Mouse (Mus musculus): ENCODE data around the gene Tcf12. TPM values are rescaled to one million over a fixed set of nuclear protein-coding genes. Genes with fewer than 3 reads are reported as not detected.

Gene Tcf12
- polyA plus RNA-seq, 1 experiment from 2014 or later: 230 TPM

- no peak for ATAC-seq (replicated peaks; ENCODE audit: insufficient number of reproducible peaks, low FRiP score, low TSS enrichment, low read depth)
- H3K27ac ChIP-seq (replicated peaks; ENCODE audit: low read depth, low read length): no peak overlapping the region
- 80% methylated on average over 5 of the region's 5 CpGs for WGBS
These were observed 281.3 kb downstream of the Tcf12 start for GRCm38 (mm10) chr9:71830365-71830764.

GRCm38 (mm10) chr9:71829753-71830152 lies 281.9 kb downstream of the Tcf12 start:
- H3K27me3 ChIP-seq (ENCODE audit: control insufficient read depth, insufficient read depth, low read length): no peaks in the 10 kb centered on the region
- H3K4me2 ChIP-seq (ENCODE audit: low read depth, low read length): no peak overlapping the region
- H3K27ac ChIP-seq (replicated peaks; ENCODE audit: low read depth, low read length): no peak overlapping the region
- H3K36me3 ChIP-seq (replicated peaks; ENCODE audit: control insufficient read depth, insufficient read depth, low read depth, low read length): no peaks in the 10 kb centered on the region
- no peaks in the 10 kb centered on the region for H3K9me3 ChIP-seq (replicated peaks; ENCODE audit: control insufficient read depth, low read length)
- ATAC-seq (replicated peaks; ENCODE audit: insufficient number of reproducible peaks, low FRiP score, low TSS enrichment, low read depth) (no peak), DNase-seq (ENCODE audit: low spot score) (no peak)
- no peaks in the 10 kb centered on the region for H3K4me1 ChIP-seq (ENCODE audit: control insufficient read depth, insufficient read depth, low read length)
- no peak overlapping the region for H3K9ac ChIP-seq (replicated peaks; ENCODE audit: low read length)
- WGBS: 74% methylated on average over 3 of the region's 3 CpGs
- no peak overlapping the region for H3K4me3 ChIP-seq (ENCODE audit: low read depth, low read length)

More at GRCm38 (mm10) chr9:71830365-71830764, 281.3 kb downstream of the Tcf12 start:
- no peak overlapping the region for H3K9ac ChIP-seq (replicated peaks; ENCODE audit: low read length)
- H3K4me2 ChIP-seq (ENCODE audit: low read depth, low read length): no peak overlapping the region
- no peak overlapping the region for H3K4me3 ChIP-seq (ENCODE audit: low read depth, low read length)
- H3K4me1 ChIP-seq (ENCODE audit: control insufficient read depth, insufficient read depth, low read length): no peaks in the 10 kb centered on the region
- no peaks in the 10 kb centered on the region for H3K27me3 ChIP-seq (ENCODE audit: control insufficient read depth, insufficient read depth, low read length)
- H3K36me3 ChIP-seq (replicated peaks; ENCODE audit: control insufficient read depth, insufficient read depth, low read depth, low read length): no peaks in the 10 kb centered on the region
- no peak for DNase-seq (ENCODE audit: low spot score)
- H3K9me3 ChIP-seq (replicated peaks; ENCODE audit: control insufficient read depth, low read length): no peaks in the 10 kb centered on the region

- Histone ChIP-seq H3K9ac (replicated peaks; ENCODE audit: low read length) (no peak overlapping the region), H3K36me3 (replicated peaks; ENCODE audit: control insufficient read depth, insufficient read depth, low read depth, low read length) (no peaks in the 10 kb centered on the region), H3K9me3 (replicated peaks; ENCODE audit: control insufficient read depth, low read length) (no peaks in the 10 kb centered on the region), H3K27me3 (ENCODE audit: control insufficient read depth, insufficient read depth, low read length) (no peaks in the 10 kb centered on the region), H3K4me3 (ENCODE audit: low read depth, low read length) (no peak overlapping the region), H3K4me1 (ENCODE audit: control insufficient read depth, insufficient read depth, low read length) (no peaks in the 10 kb centered on the region), H3K27ac (replicated peaks; ENCODE audit: low read depth, low read length) (no peak overlapping the region), H3K4me2 (ENCODE audit: low read depth, low read length) (no peak overlapping the region)
- 33% methylated on average over 6 of the region's 6 CpGs for WGBS
- ATAC-seq (replicated peaks; ENCODE audit: insufficient number of reproducible peaks, low FRiP score, low TSS enrichment, low read depth) (no peak), DNase-seq (ENCODE audit: low spot score) (no peak)
These were observed 282.5 kb downstream of the Tcf12 start for GRCm38 (mm10) chr9:71829137-71829536.

GRCm38 (mm10) chr9:71827371-71827770 lies 284.3 kb downstream of the Tcf12 start:
- H3K4me2 ChIP-seq (ENCODE audit: low read depth, low read length): no peak overlapping the region
- no peaks in the 10 kb centered on the region for H3K36me3 ChIP-seq (replicated peaks; ENCODE audit: control insufficient read depth, insufficient read depth, low read depth, low read length)
- no peak overlapping the region for H3K27ac ChIP-seq (replicated peaks; ENCODE audit: low read depth, low read length)
- H3K9ac ChIP-seq (replicated peaks; ENCODE audit: low read length): no peak overlapping the region
- ATAC-seq (replicated peaks; ENCODE audit: insufficient number of reproducible peaks, low FRiP score, low TSS enrichment, low read depth) (no peak), DNase-seq (ENCODE audit: low spot score) (no peak)
- H3K4me1 ChIP-seq (ENCODE audit: control insufficient read depth, insufficient read depth, low read length): no peaks in the 10 kb centered on the region
- H3K27me3 ChIP-seq (ENCODE audit: control insufficient read depth, insufficient read depth, low read length): no peaks in the 10 kb centered on the region
- H3K9me3 ChIP-seq (replicated peaks; ENCODE audit: control insufficient read depth, low read length): no peaks in the 10 kb centered on the region
- WGBS: 93% methylated on average over 5 of the region's 5 CpGs
- H3K4me3 ChIP-seq (ENCODE audit: low read depth, low read length): no peak overlapping the region

GRCm38 (mm10) chr9:71826040-71826525 lies 285.6 kb downstream of the Tcf12 start:
- H3K4me2 ChIP-seq (ENCODE audit: low read depth, low read length): no peak overlapping the region
- 75% methylated on average over 12 of the region's 12 CpGs for WGBS
- no peak for DNase-seq (ENCODE audit: low spot score)

GRCm38 (mm10) chr9:71822003-71822402 lies 289.7 kb downstream of the Tcf12 start:
- H3K9me3 ChIP-seq (replicated peaks; ENCODE audit: control insufficient read depth, low read length): no peaks in the 10 kb centered on the region
- H3K27ac ChIP-seq (replicated peaks; ENCODE audit: low read depth, low read length): no peak overlapping the region
- no peak overlapping the region for H3K4me3 ChIP-seq (ENCODE audit: low read depth, low read length)
- H3K4me1 ChIP-seq (ENCODE audit: control insufficient read depth, insufficient read depth, low read length): no peaks in the 10 kb centered on the region
- DNase-seq (ENCODE audit: low spot score) (no peak), ATAC-seq (replicated peaks; ENCODE audit: insufficient number of reproducible peaks, low FRiP score, low TSS enrichment, low read depth) (no peak)
- 95% methylated on average over 3 of the region's 3 CpGs for WGBS
- H3K36me3 ChIP-seq (replicated peaks; ENCODE audit: control insufficient read depth, insufficient read depth, low read depth, low read length): no peaks in the 10 kb centered on the region
- H3K9ac ChIP-seq (replicated peaks; ENCODE audit: low read length): no peak overlapping the region
- no peaks in the 10 kb centered on the region for H3K27me3 ChIP-seq (ENCODE audit: control insufficient read depth, insufficient read depth, low read length)
- H3K4me2 ChIP-seq (ENCODE audit: low read depth, low read length): no peak overlapping the region

More at GRCm38 (mm10) chr9:71826040-71826525, 285.6 kb downstream of the Tcf12 start:
- ATAC-seq (replicated peaks; ENCODE audit: insufficient number of reproducible peaks, low FRiP score, low TSS enrichment, low read depth): no peak
- Histone ChIP-seq H3K9me3 (replicated peaks; ENCODE audit: control insufficient read depth, low read length) (no peaks in the 10 kb centered on the region), H3K27me3 (ENCODE audit: control insufficient read depth, insufficient read depth, low read length) (no peaks in the 10 kb centered on the region), H3K27ac (replicated peaks; ENCODE audit: low read depth, low read length) (no peak overlapping the region), H3K9ac (replicated peaks; ENCODE audit: low read length) (no peak overlapping the region), H3K4me3 (ENCODE audit: low read depth, low read length) (no peak overlapping the region), H3K36me3 (replicated peaks; ENCODE audit: control insufficient read depth, insufficient read depth, low read depth, low read length) (no peaks in the 10 kb centered on the region), H3K4me1 (ENCODE audit: control insufficient read depth, insufficient read depth, low read length) (no peaks in the 10 kb centered on the region)

GRCm38 (mm10) chr9:71818453-71818852 lies 293.2 kb downstream of the Tcf12 start:
- DNase-seq (ENCODE audit: low spot score) (no peak), ATAC-seq (replicated peaks; ENCODE audit: insufficient number of reproducible peaks, low FRiP score, low TSS enrichment, low read depth) (no peak)
- Histone ChIP-seq H3K9me3 (replicated peaks; ENCODE audit: control insufficient read depth, low read length) (no peaks in the 10 kb centered on the region), H3K4me3 (ENCODE audit: low read depth, low read length) (no peak overlapping the region), H3K27me3 (ENCODE audit: control insufficient read depth, insufficient read depth, low read length) (no peaks in the 10 kb centered on the region), H3K27ac (replicated peaks; ENCODE audit: low read depth, low read length) (no peak overlapping the region), H3K4me2 (ENCODE audit: low read depth, low read length) (no peak overlapping the region), H3K36me3 (replicated peaks; ENCODE audit: control insufficient read depth, insufficient read depth, low read depth, low read length) (no peaks in the 10 kb centered on the region), H3K9ac (replicated peaks; ENCODE audit: low read length) (no peak overlapping the region), H3K4me1 (ENCODE audit: control insufficient read depth, insufficient read depth, low read length) (no peaks in the 10 kb centered on the region)
- 91% methylated on average over 7 of the region's 7 CpGs for WGBS

GRCm38 (mm10) chr9:71816121-71816520 lies 295.6 kb downstream of the Tcf12 start:
- DNase-seq (ENCODE audit: low spot score): no peak

More at GRCm38 (mm10) chr9:71816121-71816520, 295.6 kb downstream of the Tcf12 start:
- Histone ChIP-seq H3K27me3 (ENCODE audit: control insufficient read depth, insufficient read depth, low read length) (no peaks in the 10 kb centered on the region), H3K27ac (replicated peaks; ENCODE audit: low read depth, low read length) (no peak overlapping the region), H3K36me3 (replicated peaks; ENCODE audit: control insufficient read depth, insufficient read depth, low read depth, low read length) (no peaks in the 10 kb centered on the region), H3K9ac (replicated peaks; ENCODE audit: low read length) (no peak overlapping the region), H3K4me2 (ENCODE audit: low read depth, low read length) (no peak overlapping the region), H3K9me3 (replicated peaks; ENCODE audit: control insufficient read depth, low read length) (no peaks in the 10 kb centered on the region), H3K4me1 (ENCODE audit: control insufficient read depth, insufficient read depth, low read length) (no peaks in the 10 kb centered on the region), H3K4me3 (ENCODE audit: low read depth, low read length) (no peak overlapping the region)
- ATAC-seq (replicated peaks; ENCODE audit: insufficient number of reproducible peaks, low FRiP score, low TSS enrichment, low read depth): no peak
- WGBS: 60% methylated on average over 3 of the region's 3 CpGs
